Mouse (Mus musculus) midbrain, embryonic 10.5 days (tissue): ENCODE results near the gene Gtf3c2. TPM values are rescaled to one million over a fixed set of nuclear protein-coding genes. Genes with fewer than 3 reads are reported as not detected.

Experiments
- DNase-seq: peaks from one replicate; pipeline ENCODE4 v3.0.0-alpha.2; 2017; ENCODE audit warnings: low spot score
- H3K27ac ChIP-seq: fragments of 300-500 bp; sonication (generic); replicated peaks from 2 replicates; pipeline ENCODE4 v1.5.1; 2016; ENCODE audit warnings: mild to moderate bottlenecking
- H3K27me3 ChIP-seq: fragments of 300-500 bp; sonication (generic); 2 replicates; pipeline ENCODE4 v1.6.1; 2016; ENCODE audit warnings: low read depth, mild to moderate bottlenecking; ENCODE audit not compliant: poor library complexity, severe bottlenecking
- H3K36me3 ChIP-seq: fragments of 300-500 bp; sonication (generic); 2 replicates; pipeline ENCODE4 v1.6.1; 2016; ENCODE audit warnings: mild to moderate bottlenecking, moderate library complexity
- H3K4me1 ChIP-seq: fragments of 300-500 bp; sonication (generic); 2 replicates; pipeline ENCODE4 v1.6.1; 2016
- H3K4me3 ChIP-seq: fragments of 300-500 bp; sonication (generic); 2 replicates; pipeline ENCODE4 v1.5.1; 2016; ENCODE audit warnings: mild to moderate bottlenecking, moderate library complexity
- H3K9me3 ChIP-seq: fragments of 300-500 bp; sonication (generic); replicated peaks from 2 replicates; pipeline ENCODE4 v1.6.1; 2016; ENCODE audit warnings: mild to moderate bottlenecking
- WGBS: fragments of 180-500 bp; shearing (Covaris S2); methylation state at CpG from one replicate; pipeline ENCODE4 v1.1.7; 2016; 5-methylcytosine and 5-hydroxymethylcytosine counted together
- polyA plus RNA-seq: library from polyadenylated mRNA; unstranded; fragments of >200 nt; fragmentation: Nextera tagmentation; extraction: Ambion mirVana; gene quantifications from 2 replicates; pipeline ENCODE4 v1.2.1, GENCODE M21; 2016

Gtf3c2 gene
- polyA plus RNA-seq, 1 experiment from 2014 or later = 120 TPM

DNA sequence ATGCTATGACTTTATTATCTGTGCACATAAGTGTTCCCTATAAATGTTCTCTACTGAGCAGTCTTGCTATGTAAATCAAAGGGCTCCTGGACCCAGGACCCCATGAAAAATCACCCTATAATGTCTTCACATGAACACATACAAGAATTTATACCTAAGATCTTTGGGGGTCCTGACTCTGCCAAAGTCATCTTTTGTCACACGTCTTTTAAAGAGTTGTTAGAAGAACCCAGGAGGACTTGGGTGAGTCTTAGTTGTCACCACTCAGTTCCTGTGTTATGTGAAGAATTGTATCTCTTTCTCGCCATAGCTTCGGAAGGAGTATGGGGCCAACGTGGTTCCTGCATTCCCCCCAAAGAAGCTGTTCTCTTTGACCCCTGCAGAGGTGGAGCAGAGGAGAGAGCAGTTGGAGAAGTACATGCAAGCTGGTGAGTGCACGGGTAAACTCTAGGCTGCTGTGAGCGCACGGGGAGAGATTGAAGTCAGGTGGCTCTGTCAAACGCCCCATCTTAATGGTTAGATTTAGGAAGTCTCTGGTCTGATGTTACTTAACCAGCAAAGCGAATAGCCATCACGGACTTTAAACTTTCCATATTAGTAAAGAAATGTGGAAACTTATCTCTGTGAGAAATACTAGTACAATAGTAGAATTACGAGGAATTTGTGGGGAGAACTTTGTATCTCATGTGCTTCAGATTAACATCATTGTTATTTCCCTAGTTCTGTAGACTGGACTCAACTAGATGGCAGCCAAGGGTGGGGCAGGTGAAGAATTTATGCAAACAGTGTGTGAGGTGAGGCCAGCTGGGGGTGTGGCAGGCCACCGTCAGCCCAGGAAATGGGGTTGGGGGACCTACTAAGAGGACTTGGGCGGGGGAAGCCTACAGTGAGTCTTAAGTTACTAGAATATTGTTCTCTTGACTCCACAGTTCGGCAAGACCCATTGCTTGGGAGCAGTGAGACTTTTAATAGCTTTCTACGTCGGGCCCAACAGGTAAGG, 14.8 kb upstream of the Gtf3c2 start:
- Histone ChIP-seq H3K36me3 (peaks cover 76% of the 10 kb centered on the region), H3K4me1 (peaks cover 25% of the 10 kb centered on the region), H3K27me3 (no peaks in the 10 kb centered on the region), H3K27ac (no peak overlapping the region), H3K4me3 (peak overlapping the region; percentile 93), H3K9me3 (no peaks in the 10 kb centered on the region)
- WGBS = 92% methylated on average over 16 of the region's 16 CpGs
- DNase-seq = no peak

DNA sequence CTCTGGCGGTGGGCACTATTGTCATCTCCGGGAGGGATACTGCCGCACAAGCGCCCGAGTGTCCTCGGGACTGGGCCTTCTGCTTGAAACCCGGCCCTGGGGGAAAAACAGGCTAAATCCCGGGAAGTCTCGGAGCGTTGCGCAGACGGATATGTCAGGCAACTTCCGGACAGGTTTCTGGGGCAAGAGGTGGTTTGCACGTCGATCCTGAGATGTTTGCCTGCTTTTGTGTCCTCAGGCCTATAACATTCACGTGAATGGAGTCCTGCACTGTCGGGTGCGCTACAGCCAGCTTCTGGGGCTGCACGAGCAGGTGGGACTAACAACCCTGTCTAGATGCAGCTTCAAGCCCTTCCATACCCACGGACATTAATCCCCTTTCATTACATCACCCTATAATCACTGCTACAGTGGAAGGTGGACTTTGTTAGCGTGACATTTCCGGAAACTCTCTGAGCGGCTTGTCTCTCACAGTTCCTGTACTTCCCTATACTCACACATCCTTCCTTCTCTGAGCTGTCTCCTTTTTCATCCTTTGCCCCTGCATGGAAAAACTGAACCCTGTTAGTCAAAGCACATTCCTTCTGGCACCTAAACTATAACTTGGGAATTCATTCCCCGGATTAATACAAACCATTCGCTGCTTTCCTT, 13.8 kb upstream of the Gtf3c2 start:
- Histone ChIP-seq H3K4me3 (peak overlapping the region; percentile 93), H3K36me3 (peaks cover 75% of the 10 kb centered on the region), H3K27me3 (no peaks in the 10 kb centered on the region), H3K4me1 (peaks cover 25% of the 10 kb centered on the region), H3K9me3 (no peaks in the 10 kb centered on the region), H3K27ac (peak overlapping the region; percentile 88)
- DNase-seq = no peak
- WGBS = 14% methylated on average over 25 of the region's 25 CpGs

DNA sequence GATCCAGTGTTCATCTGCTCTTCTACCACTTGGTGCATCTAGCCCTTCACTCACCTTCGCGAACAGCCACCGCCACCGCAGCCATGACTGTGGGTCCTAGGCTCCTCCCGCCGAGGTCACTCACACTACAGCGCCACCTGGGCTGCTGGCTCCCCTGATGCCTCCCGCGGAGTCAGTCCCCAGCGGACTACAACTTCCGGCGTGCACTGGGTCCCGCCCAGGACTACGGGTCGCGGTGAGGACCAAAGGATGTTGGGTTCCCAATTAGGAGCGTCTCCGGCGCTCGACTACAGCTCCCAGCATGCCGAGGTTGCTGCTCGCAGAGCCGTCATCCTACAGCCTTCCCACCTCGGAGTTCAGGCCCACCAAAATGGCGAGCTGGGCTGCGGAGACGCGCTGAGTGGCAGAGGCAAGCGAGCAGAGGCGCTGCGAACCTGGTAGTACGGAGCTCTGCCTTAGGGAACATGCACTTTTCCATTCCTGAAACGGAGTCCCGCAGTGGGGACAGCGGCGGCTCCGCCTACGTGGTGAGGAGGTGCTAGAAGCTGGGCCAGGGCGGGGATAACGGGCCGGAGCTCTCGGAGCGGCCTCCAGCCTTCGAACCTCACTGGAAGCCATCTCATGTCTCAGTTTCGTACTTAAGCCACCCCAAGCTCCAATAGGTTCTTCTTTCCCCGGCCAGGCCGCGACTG, 13.1 kb upstream of the Gtf3c2 start, which contains the start of the genes Snx17 and Eif2b4:
Snx17 (plus strand) TSS at position 289 of the 692 bp plus-strand sequence.
Eif2b4 (minus strand) TSS at position 492 of the 692 bp plus-strand sequence.
- Histone ChIP-seq H3K27me3 (no peaks in the 10 kb centered on the region), H3K9me3 (no peaks in the 10 kb centered on the region), H3K4me1 (peaks cover 25% of the 10 kb centered on the region), H3K27ac (peak within 1 kb of the TSS; percentile 88), H3K36me3 (peaks cover 75% of the 10 kb centered on the region), H3K4me3 (peak within 1 kb of the TSS; percentile 93)
- peak; percentile 99 for DNase-seq
- WGBS = under 1% methylated on average over 48 of the region's 48 CpGs

DNA sequence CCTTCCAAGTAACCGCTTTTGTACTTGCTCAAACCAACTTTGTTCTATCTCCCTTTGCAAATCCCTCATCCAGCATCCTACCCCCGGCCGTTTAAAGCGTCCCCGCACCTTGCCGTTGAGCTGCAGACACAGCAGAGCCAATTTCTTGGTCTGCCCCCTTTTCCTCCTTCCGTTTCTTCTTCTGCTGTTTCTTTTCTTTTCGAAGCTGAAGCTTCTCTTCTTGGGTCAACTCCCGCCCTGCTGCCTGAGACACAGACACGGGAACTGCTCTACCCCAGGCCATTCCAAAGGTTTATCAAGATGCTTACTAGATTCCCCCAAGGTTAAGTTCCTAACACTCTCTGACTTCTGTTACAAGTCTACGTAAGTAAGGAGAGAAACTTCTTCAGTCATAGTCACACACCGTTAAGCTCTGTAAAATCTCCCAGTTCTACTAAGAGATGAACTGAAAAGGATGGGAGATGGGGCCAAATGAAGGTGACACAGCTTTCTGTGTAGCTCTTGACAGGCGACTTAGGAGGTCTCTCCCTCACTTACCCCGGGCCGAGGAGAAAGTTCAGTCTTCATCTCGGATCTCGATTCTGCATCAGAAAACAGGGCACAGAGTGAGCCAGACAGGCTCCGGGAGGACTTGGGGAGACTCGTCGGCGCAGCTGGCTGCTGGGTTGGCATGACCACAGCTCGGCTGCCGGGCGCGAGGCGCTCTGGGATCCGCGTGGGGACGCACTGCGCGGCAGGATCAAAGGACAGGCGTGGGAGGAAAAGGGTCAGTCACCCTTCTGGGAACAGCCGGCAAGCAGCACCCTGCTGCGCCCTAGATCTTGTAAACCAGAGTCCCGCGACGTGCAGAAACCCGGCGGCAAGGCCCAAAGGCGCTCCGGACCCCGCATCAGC, 12.3 kb upstream of the Gtf3c2 start:
- Histone ChIP-seq H3K27ac (peak overlapping the region; percentile 88), H3K36me3 (peaks cover 75% of the 10 kb centered on the region), H3K9me3 (no peaks in the 10 kb centered on the region), H3K27me3 (no peaks in the 10 kb centered on the region), H3K4me3 (peak overlapping the region; percentile 93), H3K4me1 (peaks cover 25% of the 10 kb centered on the region)
- 18% methylated on average over 42 of the region's 42 CpGs for WGBS
- no peak for DNase-seq

DNA sequence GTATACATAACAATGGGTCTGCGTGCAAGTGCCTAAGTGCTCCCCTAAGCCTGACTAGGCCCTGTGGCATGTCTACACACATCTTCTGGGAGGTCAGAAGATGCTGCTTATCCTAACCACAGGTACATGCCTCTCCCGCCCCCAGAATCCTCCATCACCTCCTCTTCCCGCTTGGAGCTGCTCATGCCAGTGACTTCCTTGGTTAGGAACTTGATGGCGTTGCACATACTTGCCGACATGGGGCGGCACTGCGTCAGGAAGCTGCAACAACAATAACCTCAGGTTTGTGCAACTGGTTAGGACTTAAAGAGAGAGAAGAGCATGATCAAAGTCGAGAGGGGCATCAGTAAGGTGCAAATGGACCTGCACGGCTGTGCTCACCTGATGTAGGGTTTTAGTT, 10.3 kb upstream of the Gtf3c2 start:
- Histone ChIP-seq H3K9me3 (no peaks in the 10 kb centered on the region), H3K4me1 (peaks cover 25% of the 10 kb centered on the region), H3K4me3 (no peak overlapping the region), H3K27me3 (no peaks in the 10 kb centered on the region), H3K27ac (no peak overlapping the region), H3K36me3 (peaks cover 60% of the 10 kb centered on the region)
- 92% methylated on average over 9 of the region's 9 CpGs for WGBS
- DNase-seq = no peak

DNA sequence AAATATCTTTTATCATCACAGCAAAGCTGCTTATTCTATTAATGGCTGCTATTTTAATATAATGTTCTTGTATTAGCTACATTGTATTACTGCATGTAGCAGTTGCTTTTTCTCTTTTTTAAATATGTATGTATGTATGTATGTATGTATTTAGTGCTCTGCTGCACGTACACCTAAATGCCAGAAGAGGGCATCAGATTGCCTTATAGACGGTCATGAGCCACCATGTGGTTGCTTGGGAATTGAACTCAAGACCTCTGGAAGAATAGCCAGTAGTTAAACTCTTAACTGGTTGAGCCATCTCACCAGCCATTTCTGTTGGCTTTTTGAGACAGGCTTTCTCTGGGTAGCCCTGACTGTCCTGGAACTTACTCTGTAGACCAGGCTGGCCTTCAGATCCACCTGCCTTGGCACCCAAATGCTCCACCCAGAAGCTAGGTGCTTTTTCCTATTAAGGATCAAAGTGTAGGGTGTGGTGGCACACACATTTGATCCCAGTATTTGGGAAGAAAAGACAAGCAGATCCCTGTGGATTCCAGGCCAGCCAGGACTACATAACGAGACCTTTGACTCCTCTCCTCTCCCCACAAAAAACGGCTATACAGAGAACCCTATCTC, 8.4 kb upstream of the Gtf3c2 start:
- DNase-seq = no peak
- Histone ChIP-seq H3K27ac (no peak overlapping the region), H3K36me3 (peaks cover 50% of the 10 kb centered on the region), H3K9me3 (no peaks in the 10 kb centered on the region), H3K4me1 (peaks cover 12% of the 10 kb centered on the region), H3K27me3 (no peaks in the 10 kb centered on the region), H3K4me3 (no peak overlapping the region)
- 86% methylated on average over 4 of the region's 4 CpGs for WGBS

DNA sequence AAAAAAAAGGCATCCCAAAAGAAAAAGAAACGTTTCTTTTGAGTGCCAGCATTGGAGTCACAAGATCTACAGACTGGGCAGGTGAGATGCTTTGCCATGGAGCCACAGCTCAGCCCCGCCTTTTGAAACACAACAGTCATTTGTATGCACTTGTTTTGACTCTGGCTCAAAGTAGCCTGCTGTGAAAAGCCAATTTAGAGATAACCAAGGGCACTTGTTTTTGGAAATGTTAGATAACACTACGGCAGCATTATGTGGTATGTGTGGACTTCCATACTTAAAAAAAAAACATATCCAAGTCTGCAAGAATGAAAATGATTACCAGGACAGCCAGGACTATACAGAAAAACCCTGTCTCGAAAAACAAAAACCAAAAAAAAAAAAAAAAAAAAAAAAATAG, 3.7 kb upstream of the Gtf3c2 start:
- WGBS = 60% methylated on average over 4 of the region's 4 CpGs
- H3K27me3 ChIP-seq = no peaks in the 10 kb centered on the region
- peaks cover 20% of the 10 kb centered on the region for H3K36me3 ChIP-seq
- peaks cover 12% of the 10 kb centered on the region for H3K4me1 ChIP-seq
- H3K27ac ChIP-seq = no peak overlapping the region
- no peak overlapping the region for H3K4me3 ChIP-seq
- H3K9me3 ChIP-seq = no peaks in the 10 kb centered on the region
- no peak for DNase-seq

DNA sequence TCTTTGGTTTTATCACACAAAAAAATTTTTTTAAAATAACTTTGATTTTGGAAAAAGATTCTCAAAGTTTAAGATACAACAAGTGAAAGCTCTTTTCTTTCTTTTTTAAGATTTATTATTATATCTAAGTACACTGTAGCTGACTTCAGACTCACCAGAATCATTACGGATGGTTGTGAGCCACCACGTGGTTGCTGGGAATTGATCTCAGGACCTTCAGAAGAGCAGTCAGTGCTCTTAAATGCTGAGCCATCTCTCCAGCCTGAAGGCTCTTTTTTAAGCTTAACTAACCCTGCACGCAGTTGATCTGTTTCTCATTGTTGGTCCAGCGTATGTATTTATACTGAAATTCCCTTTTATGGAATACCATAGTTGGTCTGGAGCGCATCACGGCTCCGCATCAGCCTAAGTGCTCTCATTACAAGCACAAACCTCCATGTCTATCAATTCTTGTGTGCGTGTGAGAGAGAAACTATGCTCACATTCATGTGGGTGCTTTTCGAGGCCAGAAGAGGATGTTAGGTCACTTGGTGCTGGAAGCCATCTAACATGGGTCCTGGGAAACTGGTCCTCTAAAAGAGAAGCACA, 1.3 kb upstream of the Gtf3c2 start:
- peaks cover 15% of the 10 kb centered on the region for H3K4me1 ChIP-seq
- no peak for DNase-seq
- 96% methylated on average over 9 of the region's 9 CpGs for WGBS

DNA sequence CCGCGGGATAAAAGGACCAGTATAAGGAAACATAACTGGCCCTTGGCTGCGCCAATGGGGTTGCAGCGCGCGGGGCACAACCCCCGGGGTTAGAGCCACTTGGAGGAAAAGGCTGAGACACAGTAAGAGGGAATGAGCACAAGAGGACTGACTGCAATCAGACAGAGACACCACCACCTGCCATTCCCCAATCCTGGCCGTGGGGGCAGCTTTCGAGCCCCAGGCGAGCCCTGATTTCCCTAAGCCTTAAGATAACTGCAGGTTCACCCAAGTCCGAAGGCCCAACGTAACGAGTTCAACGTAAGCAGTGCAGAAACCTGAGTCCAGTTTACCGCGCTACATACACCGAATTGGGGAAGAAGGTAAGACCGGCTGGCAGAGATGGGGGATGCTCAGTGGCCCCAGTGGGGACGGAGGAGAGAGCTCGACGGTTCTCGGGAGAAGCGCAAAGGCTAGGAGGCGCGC, 611 bp downstream of the Gtf3c2 start:
- Histone ChIP-seq H3K9me3 (no peaks in the 10 kb centered on the region), H3K4me1 (peaks cover 15% of the 10 kb centered on the region), H3K27ac (peak overlapping the region; percentile 95), H3K4me3 (peak overlapping the region; percentile 97), H3K27me3 (no peaks in the 10 kb centered on the region), H3K36me3 (peaks cover 30% of the 10 kb centered on the region)
- under 1% methylated on average over 25 of the region's 25 CpGs for WGBS
- DNase-seq = no peak

More for the DNA sequence above, 1.3 kb upstream of the Gtf3c2 start:
- H3K27ac ChIP-seq = no peak overlapping the region
- peaks cover 16% of the 10 kb centered on the region for H3K36me3 ChIP-seq
- H3K27me3 ChIP-seq = no peaks in the 10 kb centered on the region
- H3K4me3 ChIP-seq = peak overlapping the region; percentile 97
- H3K9me3 ChIP-seq = no peaks in the 10 kb centered on the region

DNA sequence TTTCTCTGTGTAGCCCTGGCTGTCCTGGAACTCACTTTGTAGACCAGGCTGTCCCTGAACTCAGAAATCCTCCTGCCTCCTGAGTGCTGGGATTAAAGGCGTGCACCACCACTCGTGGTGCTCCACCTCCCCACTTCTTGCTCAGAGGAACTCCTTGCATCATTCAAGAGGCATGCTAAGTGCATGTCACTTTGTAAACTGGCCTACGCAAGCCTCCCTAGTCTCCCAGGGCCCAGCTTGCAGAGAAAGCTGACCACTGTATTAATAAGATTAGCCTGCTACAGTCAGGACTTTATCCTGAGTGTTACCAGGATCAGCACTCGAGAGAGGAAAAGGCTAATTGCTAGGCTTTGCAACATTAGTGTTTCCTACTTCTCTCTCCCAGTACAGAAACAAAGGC, 11.3 kb downstream of the Gtf3c2 start:
- DNase-seq = no peak
- Histone ChIP-seq H3K4me3 (no peak overlapping the region), H3K36me3 (peaks cover 98% of the 10 kb centered on the region), H3K27me3 (no peaks in the 10 kb centered on the region), H3K27ac (no peak overlapping the region), H3K4me1 (no peaks in the 10 kb centered on the region), H3K9me3 (no peaks in the 10 kb centered on the region)
- WGBS = 94% methylated on average over 4 of the region's 4 CpGs

DNA sequence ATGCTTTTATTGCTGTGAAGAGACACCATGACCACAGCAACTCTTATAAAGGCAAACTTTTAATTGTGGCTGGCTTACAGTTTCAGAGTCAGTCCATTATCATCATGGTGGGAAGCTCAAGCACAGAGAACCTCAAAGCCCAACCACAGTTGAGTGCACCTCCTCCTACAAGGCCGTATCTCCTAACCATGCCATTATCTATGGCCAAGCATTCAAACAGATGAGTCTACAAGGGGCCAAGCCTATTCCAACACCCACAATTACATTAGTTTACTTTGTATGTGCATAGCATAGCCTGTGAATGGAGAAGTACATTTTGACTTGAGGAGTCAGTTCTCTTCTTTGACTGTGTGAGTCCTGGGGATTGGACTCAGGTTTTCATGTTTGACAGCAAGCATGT, 15.1 kb downstream of the Gtf3c2 start:
- 97% methylated on average over 1 of the region's 1 CpGs for WGBS
- Histone ChIP-seq H3K36me3 (peaks cover 100% of the 10 kb centered on the region), H3K4me1 (no peaks in the 10 kb centered on the region), H3K9me3 (no peaks in the 10 kb centered on the region), H3K27ac (no peak overlapping the region), H3K27me3 (no peaks in the 10 kb centered on the region), H3K4me3 (no peak overlapping the region)
- no peak for DNase-seq
